Mouse (Mus musculus): ENCODE measurements at regions not wholly inside any gene's neighbourhood (a gene's known extent, or its start where the extent isn't known, plus 50 kb on each side); places are given as distances from the start of the nearest gene placed in this dataset.

GRCm38 (mm10) chr13:25570641-25571040, 300.3 kb upstream of the Nrsn1 start:
- no peaks in the 10 kb centered on the region for H3K4me1 ChIP-seq
- no peaks in the 10 kb centered on the region for H3K27me3 ChIP-seq (replicated peaks)
- H3K9me3 ChIP-seq = no peaks in the 10 kb centered on the region
- H3K4me3 ChIP-seq (replicated peaks) = no peak overlapping the region
- TF ChIP-seq FLI1 (IDR thresholded peaks at IDR 0.05; ENCODE audit: low read length) (no peak), GATA1 (IDR thresholded peaks at IDR 0.05; ENCODE audit: borderline replicate concordance, low read length) (no peak)
- H3K36me3 ChIP-seq (replicated peaks; ENCODE audit: low read length) = no peaks in the 10 kb centered on the region

GRCm38 (mm10) chr13:25562746-25563145, 292.4 kb upstream of the Nrsn1 start:
- Histone ChIP-seq H3K9me3 (no peaks in the 10 kb centered on the region), H3K4me1 (no peaks in the 10 kb centered on the region), H3K4me3 (replicated peaks) (no peak overlapping the region), H3K36me3 (replicated peaks; ENCODE audit: low read length) (no peaks in the 10 kb centered on the region), H3K27me3 (replicated peaks) (no peaks in the 10 kb centered on the region)
- TF ChIP-seq FLI1 (IDR thresholded peaks at IDR 0.05; ENCODE audit: low read length) = no peak
- TF ChIP-seq GATA1 (IDR thresholded peaks at IDR 0.05; ENCODE audit: borderline replicate concordance, low read length) = no peak

GRCm38 (mm10) chr13:25560339-25560738, 290.0 kb upstream of the Nrsn1 start:
- H3K9me3 ChIP-seq = no peaks in the 10 kb centered on the region
- no peak for TF ChIP-seq FLI1 (IDR thresholded peaks at IDR 0.05; ENCODE audit: low read length)
- TF ChIP-seq GATA1 (IDR thresholded peaks at IDR 0.05; ENCODE audit: borderline replicate concordance, low read length) = no peak

GRCm38 (mm10) chr13:25554962-25555361, 284.7 kb upstream of the Nrsn1 start:
- Histone ChIP-seq H3K36me3 (replicated peaks; ENCODE audit: low read length) (no peaks in the 10 kb centered on the region), H3K27me3 (replicated peaks) (no peaks in the 10 kb centered on the region), H3K4me1 (no peaks in the 10 kb centered on the region), H3K4me3 (replicated peaks) (no peak overlapping the region), H3K9me3 (0 out of 2 replicates have a peak, but pooled peaks cover 3% of the 10 kb centered on the region)
- TF ChIP-seq FLI1 (IDR thresholded peaks at IDR 0.05; ENCODE audit: low read length) (no peak), GATA1 (IDR thresholded peaks at IDR 0.05; ENCODE audit: borderline replicate concordance, low read length) (no peak)

More at GRCm38 (mm10) chr13:25560339-25560738, 290.0 kb upstream of the Nrsn1 start:
- no peaks in the 10 kb centered on the region for H3K4me1 ChIP-seq
- H3K36me3 ChIP-seq (replicated peaks; ENCODE audit: low read length) = no peaks in the 10 kb centered on the region
- no peak overlapping the region for H3K4me3 ChIP-seq (replicated peaks)
- no peaks in the 10 kb centered on the region for H3K27me3 ChIP-seq (replicated peaks)

GRCm38 (mm10) chr13:25548551-25548950, 278.2 kb upstream of the Nrsn1 start:
- TF ChIP-seq GATA1 (IDR thresholded peaks at IDR 0.05; ENCODE audit: borderline replicate concordance, low read length) = no peak
- no peak for TF ChIP-seq FLI1 (IDR thresholded peaks at IDR 0.05; ENCODE audit: low read length)
- Histone ChIP-seq H3K4me1 (no peaks in the 10 kb centered on the region), H3K27me3 (replicated peaks) (no peaks in the 10 kb centered on the region), H3K9me3 (peaks cover 11% of the 10 kb centered on the region), H3K36me3 (replicated peaks; ENCODE audit: low read length) (no peaks in the 10 kb centered on the region), H3K4me3 (replicated peaks) (no peak overlapping the region)

GRCm38 (mm10) chr13:25547150-25548145, 277.1 kb upstream of the Nrsn1 start:
- Histone ChIP-seq H3K4me3 (replicated peaks) (no peak overlapping the region), H3K36me3 (replicated peaks; ENCODE audit: low read length) (no peaks in the 10 kb centered on the region), H3K9me3 (peaks cover 11% of the 10 kb centered on the region), H3K27me3 (replicated peaks) (no peaks in the 10 kb centered on the region), H3K4me1 (no peaks in the 10 kb centered on the region)
- TF ChIP-seq GATA1 (IDR thresholded peaks at IDR 0.05; ENCODE audit: borderline replicate concordance, low read length) (no peak), FLI1 (IDR thresholded peaks at IDR 0.05; ENCODE audit: low read length) (no peak)

GRCm38 (mm10) chr13:25524094-25524493, 253.8 kb upstream of the Nrsn1 start:
- H3K36me3 ChIP-seq (replicated peaks; ENCODE audit: low read length) = no peaks in the 10 kb centered on the region
- TF ChIP-seq FLI1 (IDR thresholded peaks at IDR 0.05; ENCODE audit: low read length) (no peak), GATA1 (IDR thresholded peaks at IDR 0.05; ENCODE audit: borderline replicate concordance, low read length) (no peak)

GRCm38 (mm10) chr13:25507355-25507754, 237.1 kb upstream of the Nrsn1 start:
- Histone ChIP-seq H3K4me3 (replicated peaks) (no peak overlapping the region), H3K36me3 (replicated peaks; ENCODE audit: low read length) (no peaks in the 10 kb centered on the region), H3K27me3 (replicated peaks) (no peaks in the 10 kb centered on the region), H3K4me1 (no peaks in the 10 kb centered on the region), H3K9me3 (0 out of 2 replicates have a peak, but pooled peaks cover 3% of the 10 kb centered on the region)
- no peak for TF ChIP-seq FLI1 (IDR thresholded peaks at IDR 0.05; ENCODE audit: low read length)

More at GRCm38 (mm10) chr13:25524094-25524493, 253.8 kb upstream of the Nrsn1 start:
- Histone ChIP-seq H3K4me1 (no peaks in the 10 kb centered on the region), H3K27me3 (replicated peaks) (no peaks in the 10 kb centered on the region), H3K4me3 (replicated peaks) (no peak overlapping the region), H3K9me3 (peaks cover 5% of the 10 kb centered on the region; the same call in 1 of the 2 replicates)

GRCm38 (mm10) chr13:25494492-25495034, 224.3 kb upstream of the Nrsn1 start:
- Histone ChIP-seq H3K4me1 (no peaks in the 10 kb centered on the region), H3K27me3 (replicated peaks) (no peaks in the 10 kb centered on the region), H3K4me3 (replicated peaks) (no peak overlapping the region), H3K36me3 (replicated peaks; ENCODE audit: low read length) (no peaks in the 10 kb centered on the region), H3K9me3 (peaks cover 4% of the 10 kb centered on the region; the same call in 1 of the 2 replicates)
- TF ChIP-seq GATA1 (IDR thresholded peaks at IDR 0.05; ENCODE audit: borderline replicate concordance, low read length) (no peak), FLI1 (IDR thresholded peaks at IDR 0.05; ENCODE audit: low read length) (no peak)

- no peak for TF ChIP-seq FLI1 (IDR thresholded peaks at IDR 0.05; ENCODE audit: low read length)
- no peak for TF ChIP-seq GATA1 (IDR thresholded peaks at IDR 0.05; ENCODE audit: borderline replicate concordance, low read length)
- Histone ChIP-seq H3K36me3 (replicated peaks; ENCODE audit: low read length) (no peaks in the 10 kb centered on the region), H3K4me1 (no peaks in the 10 kb centered on the region), H3K27me3 (replicated peaks) (no peaks in the 10 kb centered on the region), H3K9me3 (peaks cover 8% of the 10 kb centered on the region; the same call in 1 of the 2 replicates), H3K4me3 (replicated peaks) (no peak overlapping the region)
Observed at GRCm38 (mm10) chr13:25490036-25490435, 219.7 kb upstream of the Nrsn1 start.

Measured in megakaryocyte, embryonic 14.5 days (primary cell).